Mouse (Mus musculus): Measurements from ENCODE around the gene Fmnl2.
A peak's percentile ranks its signal among the peaks of the same experiment; 100 is the strongest.

DNA sequence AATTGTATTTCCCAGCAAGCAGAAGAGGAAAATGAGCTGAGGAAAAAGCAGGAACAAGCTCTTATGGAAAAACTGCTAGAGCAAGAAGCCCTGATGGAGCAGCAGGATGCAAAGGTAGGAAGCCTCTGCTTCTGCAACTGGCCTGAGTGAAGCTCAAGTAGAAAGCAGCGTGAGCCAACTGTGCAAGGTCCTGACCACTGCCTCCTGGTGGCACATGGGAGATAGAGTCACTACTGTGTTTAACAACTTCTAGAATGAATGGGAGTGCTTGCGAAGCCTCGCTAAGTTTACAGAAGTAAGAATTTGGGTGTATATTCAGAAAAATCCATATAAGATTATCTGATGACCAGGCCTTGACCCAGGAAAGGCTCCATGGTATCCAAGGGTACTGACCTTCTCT, 268.3 kb downstream of the Fmnl2 start:
- peak; percentile 29 for TF ChIP-seq CTCF (IDR thresholded peaks at IDR 0.05)
- no peak for TF ChIP-seq POLR2A (IDR thresholded peaks at IDR 0.05; ENCODE audit: insufficient read depth, low read depth, low read length)
- TF ChIP-seq EP300 (IDR thresholded peaks at IDR 0.05; ENCODE audit: insufficient read depth, low read depth, low read length): no peak

Measured in heart, adult 2 months (tissue).